Mouse (Mus musculus) macrophage (primary cell): ENCODE measurements around the gene Cd82. TPM values are rescaled to one million over a fixed set of nuclear protein-coding genes. Genes with fewer than 3 reads are reported as not detected.

Experiments used
- H3K27ac ChIP-seq: fragments of 350-480 bp; formaldehyde crosslinking; 2 replicates; pipeline ENCODE4 v1.9.0; 2021
- H3K36me3 ChIP-seq: fragments of 350-480 bp; formaldehyde crosslinking; 2 replicates; pipeline ENCODE4 v1.9.0; 2021; ENCODE audit errors: inconsistent target
- H3K4me3 ChIP-seq: fragments of 350-480 bp; formaldehyde crosslinking; 2 replicates; pipeline ENCODE4 v1.9.0; 2021; ENCODE audit errors: inconsistent target
- H3K79me2 ChIP-seq: fragments of 350-480 bp; formaldehyde crosslinking; 2 replicates; pipeline ENCODE4 v1.9.0; 2021; ENCODE audit errors: inconsistent target
- WGBS: methylation state at CpG from one replicate; pipeline ENCODE4 v1.1.7; 2026; ENCODE audit warnings: inconsistent platforms; ENCODE audit not compliant: missing documents; 5-methylcytosine and 5-hydroxymethylcytosine counted together
- polyA plus RNA-seq: library from polyadenylated mRNA; stranded (reverse); fragments of 250-400 nt; gene quantifications from 3 replicates; pipeline ENCODE4 v1.2.4, GENCODE M21; 2018; ENCODE audit warnings: inconsistent platforms

The Cd82 gene
- polyA plus RNA-seq, 1 experiment from 2014 or later: 48.2 TPM

DNA sequence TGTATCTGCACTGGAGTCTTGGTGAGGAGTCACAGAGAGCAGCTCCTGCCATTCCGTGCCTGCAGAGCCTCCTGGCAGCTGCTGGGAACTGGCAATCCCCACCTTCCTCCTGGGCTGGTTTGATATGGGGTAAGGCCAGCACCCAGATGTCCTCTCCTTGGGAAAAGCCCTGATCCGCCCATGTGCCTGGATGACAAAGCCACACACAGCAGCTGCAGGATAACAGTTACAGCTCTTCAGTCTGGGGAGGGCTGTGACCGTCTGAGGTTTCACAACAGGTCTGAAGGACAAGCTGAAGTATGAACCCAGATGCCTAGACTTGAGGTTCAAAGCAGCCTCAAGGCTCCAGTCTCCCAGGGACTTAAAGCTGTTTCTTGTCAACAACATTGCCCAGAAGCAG lies 6.8 kb downstream of the Cd82 start:
- H3K79me2 ChIP-seq: peaks cover 31% of the 10 kb centered on the region; the same call in 1 of the 2 replicates
- no peak overlapping the region for H3K27ac ChIP-seq
- no peak overlapping the region for H3K4me3 ChIP-seq
- 66% methylated on average over 3 of the region's 3 CpGs for WGBS
- H3K36me3 ChIP-seq: no peaks in the 10 kb centered on the region

- Histone ChIP-seq H3K27ac (no peak overlapping the region), H3K4me3 (no peak overlapping the region), H3K79me2 (peaks cover 21% of the 10 kb centered on the region; the same call in 1 of the 2 replicates), H3K36me3 (no peaks in the 10 kb centered on the region)
- WGBS: 88% methylated on average over 3 of the region's 3 CpGs
These were observed 7.9 kb downstream of the Cd82 start for GRCm38 (mm10) chr2:93454817-93455591.

GRCm38 (mm10) chr2:93454334-93454733 lies 8.6 kb downstream of the Cd82 start:
- H3K36me3 ChIP-seq: no peaks in the 10 kb centered on the region
- no peak overlapping the region for H3K27ac ChIP-seq
- no peak overlapping the region for H3K4me3 ChIP-seq
- 81% methylated on average over 10 of the region's 10 CpGs for WGBS
- H3K79me2 ChIP-seq: peaks cover 21% of the 10 kb centered on the region; the same call in 1 of the 2 replicates

DNA sequence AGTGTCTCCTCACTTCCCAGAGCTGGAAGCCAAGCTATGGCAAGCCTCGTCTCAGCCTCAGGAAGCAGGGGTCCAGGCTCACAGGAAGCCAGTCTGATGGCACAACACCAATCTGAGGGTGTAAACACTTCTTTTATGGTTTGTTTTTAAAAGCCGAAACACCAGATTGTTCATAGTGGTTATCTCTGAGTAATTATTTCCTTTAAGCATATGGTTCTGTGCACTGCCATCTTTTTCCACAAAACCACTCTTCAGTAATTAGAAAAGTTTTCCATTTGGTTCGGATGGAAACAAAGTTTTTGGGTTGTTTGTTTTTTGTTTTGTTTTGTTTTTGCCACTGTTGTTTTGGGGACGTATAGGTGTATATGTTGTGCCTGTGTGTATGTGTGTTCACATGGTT lies 9.9 kb downstream of the Cd82 start:
- no peak overlapping the region for H3K4me3 ChIP-seq
- WGBS: 100% methylated on average over 4 of the region's 4 CpGs
- H3K36me3 ChIP-seq: no peaks in the 10 kb centered on the region
- H3K79me2 ChIP-seq: peaks cover 21% of the 10 kb centered on the region; the same call in 1 of the 2 replicates
- no peak overlapping the region for H3K27ac ChIP-seq

- H3K27ac ChIP-seq: no peak overlapping the region
These were observed 10.4 kb downstream of the Cd82 start for GRCm38 (mm10) chr2:93452506-93452905.

DNA sequence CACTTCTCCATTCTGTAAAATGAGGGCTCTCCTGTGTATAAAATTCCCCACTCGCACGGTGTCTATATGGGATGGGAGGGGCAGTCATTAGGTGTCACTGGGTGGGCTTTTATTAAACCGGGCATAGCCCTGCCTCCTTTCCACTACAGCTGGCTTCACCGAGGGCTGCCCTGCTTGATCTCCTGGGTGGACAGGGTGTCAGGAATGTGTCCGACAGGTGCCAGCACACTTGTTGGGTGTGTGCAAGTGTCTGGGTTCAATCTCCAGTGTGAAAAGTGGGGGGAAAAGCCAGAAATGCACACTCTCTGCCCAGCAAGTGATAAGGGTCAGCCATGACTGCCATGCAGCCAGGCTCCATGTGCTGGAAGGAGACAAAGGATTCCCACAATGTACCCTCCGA lies 10.9 kb downstream of the Cd82 start:
- Histone ChIP-seq H3K4me3 (no peak overlapping the region), H3K36me3 (no peaks in the 10 kb centered on the region), H3K27ac (no peak overlapping the region), H3K79me2 (peaks cover 21% of the 10 kb centered on the region; the same call in 1 of the 2 replicates)
- 76% methylated on average over 5 of the region's 6 CpGs for WGBS

More at GRCm38 (mm10) chr2:93452506-93452905, 10.4 kb downstream of the Cd82 start:
- no peak overlapping the region for H3K4me3 ChIP-seq
- peaks cover 21% of the 10 kb centered on the region; the same call in 1 of the 2 replicates for H3K79me2 ChIP-seq
- 89% methylated on average over 4 of the region's 4 CpGs for WGBS
- no peaks in the 10 kb centered on the region for H3K36me3 ChIP-seq

DNA sequence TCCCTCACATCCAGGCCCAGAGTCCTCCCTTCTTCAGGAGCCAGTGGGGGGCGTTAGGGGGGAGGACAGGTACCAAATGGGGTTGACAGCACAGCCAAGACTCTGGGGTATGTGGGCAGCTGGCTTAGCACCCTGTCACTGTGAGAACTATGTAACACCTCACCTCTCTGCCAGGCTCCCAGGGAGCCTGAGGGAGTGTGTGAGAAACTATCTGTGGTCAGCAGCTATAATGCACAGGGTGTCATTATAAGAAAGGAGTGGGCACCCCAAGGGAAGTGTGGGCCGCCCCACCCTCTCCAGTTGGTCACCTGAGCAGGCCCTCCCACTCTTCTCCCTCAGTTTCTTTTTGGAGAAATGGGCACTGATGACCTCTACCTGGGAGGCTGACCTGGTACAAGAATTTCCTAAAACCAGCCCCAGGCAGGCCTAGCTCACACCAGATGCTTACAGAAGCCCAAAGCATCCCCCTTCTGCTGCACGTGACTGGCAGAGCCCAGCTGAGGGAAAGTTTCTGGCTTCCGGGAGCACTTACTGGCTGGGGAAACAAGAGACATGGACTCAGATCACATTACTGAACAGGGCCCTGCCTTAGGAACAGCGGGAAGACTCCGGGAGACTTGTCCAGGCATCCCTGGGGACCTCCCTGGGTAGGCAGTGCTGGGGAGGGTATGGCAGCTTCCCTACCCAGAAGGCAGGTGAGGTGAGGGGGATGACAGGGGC lies 11.6 kb downstream of the Cd82 start:
- Histone ChIP-seq H3K79me2 (peaks cover 16% of the 10 kb centered on the region; the same call in 1 of the 2 replicates), H3K27ac (no peak overlapping the region), H3K4me3 (no peak overlapping the region), H3K36me3 (no peaks in the 10 kb centered on the region)
- WGBS: 88% methylated on average over 6 of the region's 6 CpGs

DNA sequence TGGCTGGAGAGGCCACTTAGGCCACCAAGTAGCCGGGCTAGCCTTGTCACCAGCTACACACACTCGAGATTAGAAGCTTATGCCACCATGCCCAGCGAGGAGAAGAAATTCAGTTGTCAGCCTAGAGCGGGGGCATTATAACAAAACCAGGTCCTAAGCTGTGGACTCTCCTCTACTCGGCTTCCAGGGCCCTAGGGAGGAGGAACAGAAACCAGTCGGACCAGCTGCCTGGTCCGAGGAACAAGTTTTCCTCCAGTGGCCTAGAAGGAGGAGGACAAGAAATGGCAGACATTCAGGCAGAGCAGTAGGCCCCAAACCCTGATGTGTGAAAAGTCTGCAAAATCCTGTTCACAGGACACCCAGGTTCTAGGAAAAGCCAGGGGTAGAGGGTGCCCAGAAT lies 12.2 kb downstream of the Cd82 start:
- Histone ChIP-seq H3K4me3 (no peak overlapping the region), H3K79me2 (peaks cover 12% of the 10 kb centered on the region; the same call in 1 of the 2 replicates), H3K36me3 (no peaks in the 10 kb centered on the region), H3K27ac (no peak overlapping the region)
- WGBS: 68% methylated on average over 7 of the region's 7 CpGs

- WGBS: 27% methylated on average over 2 of the region's 2 CpGs
- no peak overlapping the region for H3K4me3 ChIP-seq
- no peaks in the 10 kb centered on the region for H3K36me3 ChIP-seq
- H3K79me2 ChIP-seq: peaks cover 4% of the 10 kb centered on the region; the same call in 1 of the 2 replicates
- no peak overlapping the region for H3K27ac ChIP-seq
These were observed 13.3 kb downstream of the Cd82 start for GRCm38 (mm10) chr2:93449657-93450056.

GRCm38 (mm10) chr2:93448774-93449173 lies 14.2 kb downstream of the Cd82 start:
- no peaks in the 10 kb centered on the region; the same call in 1 of the 2 replicates for H3K79me2 ChIP-seq
- 90% methylated on average over 5 of the region's 5 CpGs for WGBS
- no peaks in the 10 kb centered on the region for H3K36me3 ChIP-seq
- no peak overlapping the region for H3K27ac ChIP-seq
- H3K4me3 ChIP-seq: no peak overlapping the region

GRCm38 (mm10) chr2:93447500-93448249 lies 15.3 kb downstream of the Cd82 start:
- Histone ChIP-seq H3K36me3 (no peaks in the 10 kb centered on the region), H3K27ac (no peak overlapping the region), H3K4me3 (no peak overlapping the region), H3K79me2 (no peaks in the 10 kb centered on the region; the same call in 1 of the 2 replicates)
- 92% methylated on average over 6 of the region's 6 CpGs for whole genome bisulfite sequencing

- Histone ChIP-seq H3K27ac (no peak overlapping the region), H3K79me2 (no peaks in the 10 kb centered on the region; the same call in 1 of the 2 replicates), H3K4me3 (no peak overlapping the region), H3K36me3 (no peaks in the 10 kb centered on the region)
- 96% methylated on average over 13 of the region's 13 CpGs for WGBS
These were observed 16.2 kb downstream of the Cd82 start for GRCm38 (mm10) chr2:93446606-93447353.

DNA sequence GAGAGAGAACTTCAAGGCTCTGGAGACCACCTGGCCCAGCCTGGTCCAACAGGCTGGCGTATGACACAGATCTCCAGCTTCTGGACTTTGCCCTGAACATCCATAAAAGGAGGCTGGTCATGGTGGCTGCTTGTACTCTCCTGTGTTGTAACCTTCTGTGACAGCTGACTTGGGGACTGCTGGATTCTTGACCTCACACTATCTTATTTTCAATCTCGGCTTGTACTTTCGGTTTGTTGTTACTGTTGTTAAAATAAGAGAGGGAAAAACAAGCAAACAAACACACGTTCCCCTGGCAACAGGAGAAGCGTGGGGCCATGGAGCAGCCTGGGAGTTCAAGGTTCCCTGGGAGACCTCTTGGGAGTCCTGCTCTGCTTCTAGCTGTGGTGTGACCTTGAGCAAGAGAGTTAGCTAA lies 17.7 kb downstream of the Cd82 start:
- Histone ChIP-seq H3K4me3 (no peak overlapping the region), H3K36me3 (no peaks in the 10 kb centered on the region), H3K27ac (no peak overlapping the region), H3K79me2 (no peaks in the 10 kb centered on the region; the same call in 1 of the 2 replicates)
- WGBS: 89% methylated on average over 5 of the region's 5 CpGs

- H3K79me2 ChIP-seq: no peaks in the 10 kb centered on the region; the same call in 1 of the 2 replicates
- H3K4me3 ChIP-seq: no peak overlapping the region
- 52% methylated on average over 7 of the region's 7 CpGs for WGBS
- H3K36me3 ChIP-seq: no peaks in the 10 kb centered on the region
- H3K27ac ChIP-seq: no peak overlapping the region
These were observed 18.7 kb downstream of the Cd82 start for GRCm38 (mm10) chr2:93444280-93444679.
